Mouse (Mus musculus): ENCODE measurements around the gene Ift122. TPM values are rescaled to one million over a fixed set of nuclear protein-coding genes. Genes with fewer than 3 reads are reported as not detected.
"Not testable (repeated sequence)": the region's sequence is repeated elsewhere in the genome, so short reads cannot be mapped to it uniquely, and the experiment has no call there.

Ift122 gene
- polyA plus RNA-seq, 1 experiment from 2014 or later = 2.2 TPM

GRCm38 (mm10) chr6:115821216-115821993, 31.9 kb upstream of the Ift122 start:
- peak; percentile 62 for ATAC-seq (ENCODE audit: insufficient read depth)
- 45% methylated on average over 8 of the region's 8 CpGs for WGBS (ENCODE audit: insufficient replicate concordance)
- Histone ChIP-seq H3K27me3 (no peaks in the 10 kb centered on the region), H3K9me3 (replicated peaks) (no peaks in the 10 kb centered on the region), H3K4me1 (replicated peaks) (peaks cover 45% of the 10 kb centered on the region), H3K36me3 (replicated peaks) (no peaks in the 10 kb centered on the region), H3K9ac (no peak overlapping the region), H3K27ac (replicated peaks) (peak overlapping the region; percentile 54; the same call in 1 of the 2 replicates), H3K4me2 (peak overlapping the region; percentile 45), H3K4me3 (replicated peaks) (no peak overlapping the region)

GRCm38 (mm10) chr6:115823850-115824464, 29.3 kb upstream of the Ift122 start:
- ATAC-seq (ENCODE audit: insufficient read depth) = peak; percentile 91
- Histone ChIP-seq H3K27ac (replicated peaks) (peak overlapping the region; percentile 45), H3K4me2 (peak overlapping the region; percentile 60), H3K4me1 (replicated peaks) (peaks cover 45% of the 10 kb centered on the region), H3K4me3 (replicated peaks) (peak overlapping the region; percentile 21)
- H3K9ac ChIP-seq; H3K9me3 ChIP-seq (replicated peaks); H3K36me3 ChIP-seq (replicated peaks); H3K27me3 ChIP-seq: not testable (repeated sequence)
- 1% methylated on average over 5 of the region's 11 CpGs for WGBS (ENCODE audit: insufficient replicate concordance)

- H3K27ac ChIP-seq (replicated peaks) = no peak overlapping the region; the same call in 1 of the 2 replicates
- peak; percentile 52; the same call in 1 of the 2 replicates for ATAC-seq (ENCODE audit: insufficient read depth)
- no peaks in the 10 kb centered on the region for H3K27me3 ChIP-seq
- WGBS (ENCODE audit: insufficient replicate concordance) = 69% methylated on average over 6 of the region's 6 CpGs
- peaks cover 29% of the 10 kb centered on the region for H3K4me1 ChIP-seq (replicated peaks)
- H3K36me3 ChIP-seq (replicated peaks) = no peaks in the 10 kb centered on the region
- H3K4me2 ChIP-seq = no peak overlapping the region
- H3K4me3 ChIP-seq (replicated peaks) = no peak overlapping the region
- no peaks in the 10 kb centered on the region for H3K9me3 ChIP-seq (replicated peaks)
- no peak overlapping the region for H3K9ac ChIP-seq
Observed at GRCm38 (mm10) chr6:115830779-115831601, 22.3 kb upstream of the Ift122 start.

- peak; percentile 45; the same call in 1 of the 2 replicates for ATAC-seq (ENCODE audit: insufficient read depth)
- H3K4me3 ChIP-seq (replicated peaks) = no peak overlapping the region
- H3K27ac ChIP-seq (replicated peaks) = peak overlapping the region; percentile 24; the same call in 1 of the 2 replicates
- WGBS (ENCODE audit: insufficient replicate concordance) = 74% methylated on average over 2 of the region's 2 CpGs
- no peaks in the 10 kb centered on the region for H3K27me3 ChIP-seq
- H3K4me2 ChIP-seq = no peak overlapping the region
- H3K9me3 ChIP-seq (replicated peaks) = no peaks in the 10 kb centered on the region
- H3K36me3 ChIP-seq (replicated peaks) = no peaks in the 10 kb centered on the region
- H3K9ac ChIP-seq = no peak overlapping the region
- peaks cover 29% of the 10 kb centered on the region for H3K4me1 ChIP-seq (replicated peaks)
Observed at GRCm38 (mm10) chr6:115832152-115832850, 21.0 kb upstream of the Ift122 start.

GRCm38 (mm10) chr6:115833861-115834260, 19.4 kb upstream of the Ift122 start:
- H3K27me3 ChIP-seq = no peaks in the 10 kb centered on the region
- H3K4me3 ChIP-seq (replicated peaks) = no peak overlapping the region
- no peaks in the 10 kb centered on the region for H3K36me3 ChIP-seq (replicated peaks)
- peaks cover 41% of the 10 kb centered on the region for H3K4me1 ChIP-seq (replicated peaks)
- no peak for ATAC-seq (ENCODE audit: insufficient read depth)
- no peak overlapping the region for H3K9ac ChIP-seq
- no peaks in the 10 kb centered on the region for H3K9me3 ChIP-seq (replicated peaks)
- no peak overlapping the region for H3K4me2 ChIP-seq
- no peak overlapping the region for H3K27ac ChIP-seq (replicated peaks)

GRCm38 (mm10) chr6:115838161-115838597, 15.1 kb upstream of the Ift122 start, which contains the start of gene Efcab12:
Gene Efcab12, minus strand, starts transcription at chr6:115838412.
- Histone ChIP-seq H3K4me1 (replicated peaks) (peaks cover 23% of the 10 kb centered on the region), H3K27me3 (no peaks in the 10 kb centered on the region), H3K4me2 (peak within 1 kb of the TSS; percentile 72), H3K4me3 (replicated peaks) (peak within 1 kb of the TSS; percentile 45), H3K27ac (replicated peaks) (peak within 1 kb of the TSS; percentile 21; the same call in 1 of the 2 replicates), H3K36me3 (replicated peaks) (peaks cover 18% of the 10 kb centered on the region), H3K9ac (peak within 1 kb of the TSS; percentile 28; the same call in 1 of the 2 replicates), H3K9me3 (replicated peaks) (no peaks in the 10 kb centered on the region)
- ATAC-seq (ENCODE audit: insufficient read depth) = peak; percentile 74
- WGBS (ENCODE audit: insufficient replicate concordance) = 3% methylated on average over 19 of the region's 19 CpGs

- Histone ChIP-seq H3K27me3 (no peaks in the 10 kb centered on the region), H3K4me1 (replicated peaks) (peaks cover 23% of the 10 kb centered on the region), H3K9ac (no peak overlapping the region), H3K9me3 (replicated peaks) (no peaks in the 10 kb centered on the region), H3K27ac (replicated peaks) (peak overlapping the region; percentile 21; the same call in 1 of the 2 replicates), H3K4me2 (peak overlapping the region; percentile 72), H3K36me3 (replicated peaks) (peaks cover 23% of the 10 kb centered on the region), H3K4me3 (replicated peaks) (peak overlapping the region; percentile 45)
- ATAC-seq (ENCODE audit: insufficient read depth) = peak; percentile 22; the same call in 1 of the 2 replicates
- 65% methylated on average over 5 of the region's 5 CpGs for WGBS (ENCODE audit: insufficient replicate concordance)
Observed at GRCm38 (mm10) chr6:115838745-115839144, 14.5 kb upstream of the Ift122 start.

GRCm38 (mm10) chr6:115845006-115845405, 8.3 kb upstream of the Ift122 start:
- no peak overlapping the region for H3K4me3 ChIP-seq (replicated peaks)
- no peaks in the 10 kb centered on the region for H3K27me3 ChIP-seq
- no peaks in the 10 kb centered on the region for H3K9me3 ChIP-seq (replicated peaks)
- 81% methylated on average over 4 of the region's 4 CpGs for WGBS (ENCODE audit: insufficient replicate concordance)
- no peak for ATAC-seq (ENCODE audit: insufficient read depth)
- H3K9ac ChIP-seq = no peak overlapping the region
- no peak overlapping the region for H3K27ac ChIP-seq (replicated peaks)
- H3K4me2 ChIP-seq = no peak overlapping the region
- H3K36me3 ChIP-seq (replicated peaks) = peaks cover 60% of the 10 kb centered on the region
- peaks cover 2% of the 10 kb centered on the region for H3K4me1 ChIP-seq (replicated peaks)

GRCm38 (mm10) chr6:115846640-115847411, 6.4 kb upstream of the Ift122 start:
- H3K27me3 ChIP-seq = no peaks in the 10 kb centered on the region
- H3K4me2 ChIP-seq = no peak overlapping the region
- no peak overlapping the region for H3K27ac ChIP-seq (replicated peaks)
- no peak overlapping the region for H3K4me3 ChIP-seq (replicated peaks)
- no peak overlapping the region for H3K9ac ChIP-seq
- WGBS (ENCODE audit: insufficient replicate concordance) = 18% methylated on average over 8 of the region's 8 CpGs
- peak; percentile 42; the same call in 1 of the 2 replicates for ATAC-seq (ENCODE audit: insufficient read depth)
- peaks cover 12% of the 10 kb centered on the region for H3K4me1 ChIP-seq (replicated peaks)
- H3K36me3 ChIP-seq (replicated peaks) = peaks cover 67% of the 10 kb centered on the region
- H3K9me3 ChIP-seq (replicated peaks) = no peaks in the 10 kb centered on the region

Data from liver, embryonic 15.5 days (tissue).